Mouse (Mus musculus): ENCODE measurements at regions not wholly inside any gene's neighbourhood (a gene's known extent, or its start where the extent isn't known, plus 50 kb on each side); places are given as distances from the start of the nearest gene placed in this dataset.

- Histone ChIP-seq H3K4me1 (peaks cover 7% of the 10 kb centered on the region), H3K27me3 (ENCODE audit: low read depth, poor library complexity, severe bottlenecking) (no peaks in the 10 kb centered on the region), H3K27ac (replicated peaks) (no peak overlapping the region), H3K36me3 (no peaks in the 10 kb centered on the region), H3K4me3 (no peak overlapping the region), H3K9me3 (replicated peaks) (no peaks in the 10 kb centered on the region)
- 29% methylated on average over 3 of the region's 3 CpGs for WGBS
- DNase-seq (ENCODE audit: low spot score): no peak
Observed at GRCm38 (mm10) chr9:92882251-92882832, 340.3 kb downstream of the Plod2 start.

- Histone ChIP-seq H3K36me3 (no peaks in the 10 kb centered on the region), H3K27ac (replicated peaks) (no peak overlapping the region), H3K27me3 (ENCODE audit: low read depth, poor library complexity, severe bottlenecking) (no peaks in the 10 kb centered on the region), H3K9me3 (replicated peaks) (no peaks in the 10 kb centered on the region), H3K4me3 (no peak overlapping the region), H3K4me1 (no peaks in the 10 kb centered on the region)
- DNase-seq (ENCODE audit: low spot score): no peak
Observed at GRCm38 (mm10) chr9:92890063-92890462, 348.0 kb downstream of the Plod2 start.

- Histone ChIP-seq H3K4me3 (no peak overlapping the region), H3K36me3 (no peaks in the 10 kb centered on the region), H3K27me3 (ENCODE audit: low read depth, poor library complexity, severe bottlenecking) (no peaks in the 10 kb centered on the region), H3K9me3 (replicated peaks) (no peaks in the 10 kb centered on the region), H3K4me1 (no peaks in the 10 kb centered on the region), H3K27ac (replicated peaks) (no peak overlapping the region)
- DNase-seq (ENCODE audit: low spot score): no peak
- 91% methylated on average over 4 of the region's 4 CpGs for WGBS
Observed at GRCm38 (mm10) chr9:92899733-92900132, 357.7 kb downstream of the Plod2 start.

GRCm38 (mm10) chr9:92907102-92907501, 365.1 kb downstream of the Plod2 start:
- no peak overlapping the region for H3K4me3 ChIP-seq
- no peak for DNase-seq (ENCODE audit: low spot score)
- H3K27me3 ChIP-seq (ENCODE audit: low read depth, poor library complexity, severe bottlenecking): no peaks in the 10 kb centered on the region
- no peaks in the 10 kb centered on the region for H3K9me3 ChIP-seq (replicated peaks)
- no peak overlapping the region for H3K27ac ChIP-seq (replicated peaks)
- H3K36me3 ChIP-seq: no peaks in the 10 kb centered on the region
- H3K4me1 ChIP-seq: no peaks in the 10 kb centered on the region

GRCm38 (mm10) chr9:92919396-92919795, 377.4 kb downstream of the Plod2 start:
- 97% methylated on average over 1 of the region's 1 CpGs for WGBS

GRCm38 (mm10) chr9:92930231-92930966, 388.4 kb downstream of the Plod2 start:
- peak overlapping the region; percentile 28 for H3K4me3 ChIP-seq
- H3K27me3 ChIP-seq (ENCODE audit: low read depth, poor library complexity, severe bottlenecking): no peaks in the 10 kb centered on the region
- peak; percentile 72 for DNase-seq (ENCODE audit: low spot score)
- H3K36me3 ChIP-seq: peaks cover 3% of the 10 kb centered on the region; the same call in 1 of the 2 replicates
- H3K4me1 ChIP-seq: peaks cover 25% of the 10 kb centered on the region
- H3K9me3 ChIP-seq (replicated peaks): peaks cover 23% of the 10 kb centered on the region
- 19% methylated on average over 6 of the region's 6 CpGs for WGBS
- H3K27ac ChIP-seq (replicated peaks): peak overlapping the region; percentile 63

More at GRCm38 (mm10) chr9:92919396-92919795, 377.4 kb downstream of the Plod2 start:
- Histone ChIP-seq H3K36me3 (no peaks in the 10 kb centered on the region), H3K4me1 (no peaks in the 10 kb centered on the region), H3K27me3 (ENCODE audit: low read depth, poor library complexity, severe bottlenecking) (no peaks in the 10 kb centered on the region), H3K9me3 (replicated peaks) (no peaks in the 10 kb centered on the region), H3K27ac (replicated peaks) (no peak overlapping the region), H3K4me3 (no peak overlapping the region)
- DNase-seq (ENCODE audit: low spot score): no peak

GRCm38 (mm10) chr9:92937802-92938201, 395.8 kb downstream of the Plod2 start:
- WGBS: 95% methylated on average over 1 of the region's 1 CpGs
- Histone ChIP-seq H3K27me3 (ENCODE audit: low read depth, poor library complexity, severe bottlenecking) (no peaks in the 10 kb centered on the region), H3K4me1 (no peaks in the 10 kb centered on the region), H3K36me3 (peaks cover 3% of the 10 kb centered on the region; the same call in 1 of the 2 replicates), H3K4me3 (no peak overlapping the region), H3K27ac (replicated peaks) (no peak overlapping the region), H3K9me3 (replicated peaks) (peaks cover 31% of the 10 kb centered on the region)
- no peak for DNase-seq (ENCODE audit: low spot score)

- DNase-seq (ENCODE audit: low spot score): no peak
- Histone ChIP-seq H3K4me3 (no peak overlapping the region), H3K36me3 (no peaks in the 10 kb centered on the region), H3K9me3 (replicated peaks) (no peaks in the 10 kb centered on the region), H3K4me1 (no peaks in the 10 kb centered on the region), H3K27ac (replicated peaks) (no peak overlapping the region), H3K27me3 (ENCODE audit: low read depth, poor library complexity, severe bottlenecking) (no peaks in the 10 kb centered on the region)
Observed at GRCm38 (mm10) chr9:92950092-92950491, 408.1 kb downstream of the Plod2 start.

GRCm38 (mm10) chr9:92963275-92963674, 421.3 kb downstream of the Plod2 start:
- 100% methylated on average over 1 of the region's 1 CpGs for WGBS
- no peak for DNase-seq (ENCODE audit: low spot score)
- H3K27ac ChIP-seq (replicated peaks): no peak overlapping the region
- no peak overlapping the region for H3K4me3 ChIP-seq
- no peaks in the 10 kb centered on the region for H3K27me3 ChIP-seq (ENCODE audit: low read depth, poor library complexity, severe bottlenecking)
- no peaks in the 10 kb centered on the region for H3K36me3 ChIP-seq
- no peaks in the 10 kb centered on the region for H3K4me1 ChIP-seq
- H3K9me3 ChIP-seq (replicated peaks): no peaks in the 10 kb centered on the region

- Histone ChIP-seq H3K36me3 (no peaks in the 10 kb centered on the region), H3K9me3 (replicated peaks) (peaks cover 6% of the 10 kb centered on the region; the same call in 1 of the 2 replicates), H3K27me3 (ENCODE audit: low read depth, poor library complexity, severe bottlenecking) (no peaks in the 10 kb centered on the region), H3K27ac (replicated peaks) (no peak overlapping the region), H3K4me1 (0 out of 2 replicates have a peak, but pooled peaks cover 4% of the 10 kb centered on the region), H3K4me3 (no peak overlapping the region)
- 58% methylated on average over 6 of the region's 6 CpGs for WGBS
- no peak for DNase-seq (ENCODE audit: low spot score)
Observed at GRCm38 (mm10) chr9:92991759-92992158, 449.7 kb downstream of the Plod2 start.

- no peak overlapping the region for H3K27ac ChIP-seq (replicated peaks)
Observed at GRCm38 (mm10) chr9:92996156-92996555, 454.1 kb downstream of the Plod2 start.

GRCm38 (mm10) chr9:93005182-93005953, 463.3 kb downstream of the Plod2 start:
- Histone ChIP-seq H3K4me1 (peaks cover 10% of the 10 kb centered on the region), H3K27me3 (ENCODE audit: low read depth, poor library complexity, severe bottlenecking) (no peaks in the 10 kb centered on the region), H3K36me3 (no peaks in the 10 kb centered on the region), H3K9me3 (replicated peaks) (no peaks in the 10 kb centered on the region), H3K27ac (replicated peaks) (no peak overlapping the region), H3K4me3 (no peak overlapping the region)
- no peak for DNase-seq (ENCODE audit: low spot score)
- 84% methylated on average over 3 of the region's 3 CpGs for WGBS

More at GRCm38 (mm10) chr9:92996156-92996555, 454.1 kb downstream of the Plod2 start:
- WGBS: 83% methylated on average over 2 of the region's 2 CpGs
- Histone ChIP-seq H3K27me3 (ENCODE audit: low read depth, poor library complexity, severe bottlenecking) (no peaks in the 10 kb centered on the region), H3K9me3 (replicated peaks) (peaks cover 6% of the 10 kb centered on the region; the same call in 1 of the 2 replicates), H3K36me3 (no peaks in the 10 kb centered on the region), H3K4me3 (no peak overlapping the region), H3K4me1 (0 out of 2 replicates have a peak, but pooled peaks cover 4% of the 10 kb centered on the region)
- no peak for DNase-seq (ENCODE audit: low spot score)

All from midbrain, embryonic 10.5 days (tissue).